Mouse (Mus musculus) natural killer cell, adult 2 months (primary cell): ENCODE results near the gene Scgb1b19.
"Not testable (repeated sequence)": the region's sequence is repeated elsewhere in the genome, so short reads cannot be mapped to it uniquely, and the experiment has no call there.

Source experiments
- DNase-seq, 2 experiments: peaks; one replicate each; pipeline ENCODE4 v3.0.0; 2022; ENCODE audit warnings: low spot score in 2 of 2

The Scgb1b19 gene

GRCm38 (mm10) chr7:33286991-33287390 lies at the start of gene Scgb1b19:
TSS of gene Scgb1b19 (plus strand) at chr7:33287291.
- not testable (repeated sequence) for DNase-seq

GRCm38 (mm10) chr7:33280238-33280637 lies 6.9 kb upstream of the Scgb1b19 start, which contains the start of gene Scgb2b19:
TSS of gene Scgb2b19 (minus strand) at chr7:33280338.
- DNase-seq: not testable (repeated sequence)
